Mouse (Mus musculus): ENCODE data around the gene Chd8. TPM values are rescaled to one million over a fixed set of nuclear protein-coding genes. Genes with fewer than 3 reads are reported as not detected.
A peak's percentile ranks its signal among the peaks of the same experiment; 100 is the strongest.
"Not testable (repeated sequence)": the region's sequence is repeated elsewhere in the genome, so short reads cannot be mapped to it uniquely, and the experiment has no call there.

Gene Chd8
- total RNA-seq (2021) = 10 to 100 TPM; 46.7 to 62.6 TPM
- long read RNA-seq, experiment 1, partial matches to known transcripts = 2 of 3 reads
- long read RNA-seq, experiment 1, other reads (novel, unspliced or antisense) = 1 of 3 reads
- long read RNA-seq, experiment 2, full-length matches to known transcripts = 1 of 4 reads
- long read RNA-seq, experiment 2, partial matches to known transcripts = 2 of 4 reads
- long read RNA-seq, experiment 2, other reads (novel, unspliced or antisense) = 1 of 4 reads

DNA sequence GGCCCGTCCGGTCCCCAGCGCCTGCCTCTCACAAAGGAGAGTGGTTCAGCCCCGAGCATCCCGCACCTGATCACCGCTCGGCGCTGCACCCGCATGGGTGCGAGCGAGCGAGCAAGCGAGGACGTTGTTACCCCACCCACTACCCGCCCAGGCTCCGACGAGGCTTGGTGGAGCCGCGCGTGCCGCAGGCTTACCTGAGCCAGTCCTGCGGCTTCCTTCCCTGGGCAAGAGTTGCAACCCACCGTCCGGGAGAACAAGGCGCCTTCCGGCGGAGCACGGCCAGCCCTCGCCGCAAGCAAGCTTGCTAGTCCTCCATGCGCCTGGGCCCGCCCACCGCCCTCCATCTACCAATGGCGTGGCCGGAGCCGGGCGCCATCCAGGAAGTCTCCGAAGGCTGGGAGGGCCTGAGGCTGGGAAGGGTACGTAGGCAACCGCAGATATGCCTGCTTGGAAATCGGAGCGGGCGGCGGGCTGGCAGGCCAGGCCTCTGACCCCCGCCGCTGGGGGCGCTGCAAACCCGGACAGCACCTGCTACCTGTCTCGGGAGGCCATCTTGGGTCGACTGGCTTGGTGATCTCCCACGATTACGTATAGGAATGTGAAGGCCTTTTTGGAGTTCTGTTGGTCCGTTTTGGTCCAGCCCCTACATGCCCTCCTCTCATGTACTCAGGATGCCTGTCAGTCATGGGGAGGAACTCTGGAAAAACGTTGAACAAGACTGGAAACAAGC is at the start of gene Chd8:
Gene Chd8 (minus strand): TSS at position 297 of the 730 bp plus-strand sequence.
- DNase-seq = peak; percentile 96

DNA sequence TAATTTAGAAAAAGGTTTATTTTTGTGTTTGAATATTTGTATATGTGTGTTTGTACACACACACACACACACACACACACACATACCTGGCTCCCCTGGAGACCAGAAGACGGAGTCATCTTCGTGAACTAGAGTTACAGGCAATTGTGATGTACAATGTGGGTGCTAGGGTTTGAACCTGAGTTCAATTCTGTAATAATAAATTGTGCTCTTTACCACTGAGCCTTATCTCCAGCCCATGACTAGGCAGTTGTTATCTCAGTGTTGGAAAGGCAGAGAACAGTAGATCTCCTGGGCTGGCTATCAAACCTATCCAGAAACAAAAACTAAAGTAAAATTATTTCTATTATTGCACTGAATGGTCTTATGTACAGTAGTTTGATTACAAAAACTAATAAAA is 48.5 kb upstream of the Chd8 start:
- no peak for DNase-seq

DNA sequence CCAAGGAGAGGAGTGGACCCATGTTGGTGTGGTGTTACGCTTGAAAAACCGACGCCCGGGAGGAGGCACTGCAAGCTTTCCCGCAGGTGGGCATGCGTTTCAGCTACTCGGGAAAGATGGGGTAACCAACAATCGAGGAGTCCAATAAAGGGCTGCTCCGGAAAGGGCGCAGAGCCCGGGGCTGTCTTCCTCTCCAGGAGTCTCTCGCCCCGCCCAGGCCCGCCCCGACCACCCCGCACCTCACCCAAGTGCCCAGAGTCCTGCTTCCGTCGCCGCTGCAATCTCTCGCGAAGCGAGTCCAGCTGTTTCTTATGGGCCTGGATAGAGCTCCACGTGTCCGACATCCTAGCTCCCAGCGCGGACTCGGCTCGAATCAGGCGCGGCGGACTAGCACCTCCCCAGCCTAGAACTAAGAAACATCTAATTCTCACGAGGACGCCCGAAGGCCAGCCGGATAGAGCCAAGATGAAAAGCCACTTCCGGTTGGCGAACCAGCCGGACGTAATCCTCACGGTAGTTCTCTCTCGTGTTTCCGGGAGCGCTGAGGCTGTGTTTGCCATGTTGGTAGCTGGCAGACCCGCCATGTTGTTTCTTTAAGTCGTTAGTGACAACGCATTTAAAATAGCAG is 47.2 kb upstream of the Chd8 start, which contains the start of gene Mettl3:
Gene Mettl3 (minus strand): TSS at position 485 of the 628 bp plus-strand sequence.
- peak; percentile 87 for DNase-seq

DNA sequence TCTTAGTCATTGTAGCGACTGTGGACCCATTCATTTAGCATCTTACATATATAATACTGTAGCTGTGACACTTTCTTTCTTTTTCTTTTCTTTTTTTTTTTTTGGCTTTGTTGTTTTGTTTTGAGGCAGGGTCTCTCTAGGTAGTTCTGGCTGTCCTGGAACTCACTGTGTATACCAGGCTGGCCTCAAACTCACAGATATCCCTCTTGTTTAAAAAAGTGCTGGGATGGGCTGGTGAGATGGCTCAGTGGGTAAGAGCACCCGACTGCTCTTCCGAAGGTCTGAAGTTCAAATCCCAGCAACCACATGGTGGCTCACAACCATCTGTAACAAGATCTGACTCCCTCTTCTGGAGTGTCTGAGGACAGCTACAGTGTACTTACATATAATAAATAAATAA is 45.9 kb upstream of the Chd8 start:
- not testable (repeated sequence) for DNase-seq

DNA sequence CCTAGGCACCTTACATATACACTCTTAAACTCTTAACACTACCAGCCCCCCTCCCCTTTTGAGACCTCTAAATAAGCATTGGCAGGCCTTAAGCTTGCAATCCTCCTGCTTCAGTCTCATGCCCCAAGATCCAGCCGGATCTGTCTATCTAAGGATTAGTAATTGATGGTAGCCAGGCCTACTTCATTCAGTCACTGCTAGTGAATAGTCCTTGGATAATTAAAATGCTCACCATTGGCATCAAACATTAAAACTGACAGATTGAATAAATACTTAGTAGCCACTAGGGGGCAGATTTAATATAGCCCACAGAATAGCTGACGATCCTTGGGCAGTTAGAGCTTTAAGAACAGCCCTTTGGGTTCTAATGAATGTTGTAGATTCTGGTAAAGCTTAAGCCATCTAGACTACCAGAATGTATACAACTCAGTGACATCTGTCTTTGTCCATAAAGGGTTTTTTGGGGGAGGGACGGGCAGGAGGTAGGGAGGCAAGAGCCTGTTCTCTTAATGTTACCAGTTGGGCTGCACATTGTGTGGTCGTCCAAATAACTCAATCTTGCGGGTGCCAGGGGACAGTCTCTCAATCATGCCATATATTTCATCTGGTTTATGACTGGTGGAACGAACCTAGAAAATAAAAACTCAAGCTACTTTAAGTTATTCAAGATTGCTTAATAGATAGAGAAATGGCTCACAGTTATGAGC is 38.1 kb upstream of the Chd8 start:
- no peak for DNase-seq

DNA sequence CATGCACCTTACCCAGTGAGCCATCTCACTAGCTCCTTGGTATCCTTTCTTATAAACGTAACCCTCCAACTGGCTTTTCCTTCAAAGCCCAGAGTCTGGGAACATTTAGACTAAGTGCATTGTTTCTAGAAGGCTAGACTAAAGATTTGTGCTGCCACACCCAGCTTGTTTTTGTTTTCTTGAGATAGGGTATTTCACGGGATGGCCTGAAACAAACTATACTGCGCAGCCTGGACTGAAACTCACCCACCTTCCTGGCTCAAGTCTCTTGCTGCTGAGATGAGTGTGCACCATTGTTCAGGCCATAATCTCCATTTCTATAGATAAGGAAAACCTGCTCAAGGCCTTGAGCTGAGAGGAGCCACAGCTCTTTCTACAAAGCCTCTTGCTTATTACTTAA is 26.6 kb upstream of the Chd8 start:
- DNase-seq = no peak

DNA sequence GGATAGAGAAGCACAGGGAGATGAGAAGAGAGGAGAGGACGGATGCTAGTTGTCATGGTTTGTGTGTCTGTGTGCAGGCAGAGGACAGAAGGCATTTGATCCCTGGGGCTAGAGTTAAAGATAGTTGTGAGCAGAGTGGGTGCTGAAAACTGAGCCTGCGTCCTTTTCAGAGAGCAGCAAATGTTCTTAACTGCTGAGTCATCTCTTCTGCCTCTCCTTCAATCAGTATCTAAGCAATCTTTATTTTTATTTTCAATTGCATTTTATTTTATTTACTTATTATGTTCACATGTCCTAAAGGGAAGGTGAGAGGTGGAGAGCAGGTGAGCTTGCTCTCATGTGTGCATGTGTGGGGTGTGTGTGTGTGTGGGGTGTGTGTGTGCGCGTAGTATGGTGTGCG is 26.0 kb upstream of the Chd8 start:
- DNase-seq = no peak

DNA sequence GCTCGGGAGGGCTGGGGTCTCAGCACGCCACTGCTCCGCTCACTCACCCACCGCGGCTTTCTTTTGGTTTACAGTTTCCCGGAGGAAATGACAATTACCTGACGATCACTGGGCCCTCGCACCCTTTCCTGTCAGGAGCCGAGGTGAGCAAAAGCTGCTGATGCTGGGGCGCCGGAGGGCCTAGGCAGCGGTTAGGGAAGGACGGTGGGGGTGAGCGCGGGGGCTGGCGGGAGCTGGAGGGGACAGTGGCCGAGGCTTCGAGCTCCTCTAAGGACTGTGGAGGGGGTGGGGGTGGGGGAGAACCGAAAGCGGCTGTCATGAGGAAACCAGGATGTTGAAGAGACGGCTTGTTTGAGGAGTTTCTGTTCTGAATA is 22.2 kb upstream of the Chd8 start:
- DNase-seq = peak; percentile 34

DNA sequence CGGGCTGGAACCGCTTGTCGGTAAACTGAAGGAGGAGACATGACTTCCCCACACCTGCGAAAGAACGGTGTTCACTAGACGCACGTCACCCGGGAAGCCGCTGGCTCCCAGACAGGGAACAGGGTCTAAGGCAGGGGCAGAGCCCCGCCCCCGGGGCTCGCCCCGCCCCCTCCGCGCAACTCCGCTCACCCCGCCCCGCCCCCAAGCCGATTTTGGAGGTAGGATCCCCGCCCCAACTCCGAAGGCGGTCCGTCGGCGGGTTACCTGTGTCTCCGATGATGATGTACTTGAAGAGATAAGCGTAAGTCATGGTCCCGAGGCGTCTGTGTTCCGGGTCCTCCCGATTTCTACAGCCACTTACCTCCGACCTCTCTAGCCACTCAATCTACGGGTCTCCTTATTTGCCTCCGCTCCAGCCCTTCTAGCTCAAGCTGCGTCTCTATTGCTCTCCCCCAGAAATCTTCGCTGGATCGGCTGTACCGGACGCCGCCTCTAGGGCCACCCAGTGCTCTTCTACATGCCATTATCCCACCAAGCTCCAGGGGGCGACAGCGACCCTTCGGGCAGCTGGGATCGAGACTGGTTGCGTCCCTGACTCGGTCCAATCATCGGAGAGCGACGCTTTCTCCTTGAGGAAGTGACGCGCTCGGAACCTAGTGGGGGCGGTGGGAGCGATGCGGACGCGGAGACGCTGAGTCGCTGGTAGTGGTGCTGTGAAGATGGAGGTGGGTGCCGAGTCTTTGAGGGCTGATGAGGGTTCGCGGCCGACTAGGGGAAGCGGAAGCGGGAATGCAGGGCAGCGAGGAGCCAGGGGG is 21.6 kb upstream of the Chd8 start, which contains the start of the genes Tox4 and Rab2b:
Gene Tox4 (plus strand): TSS at position 215 of the 815 bp plus-strand sequence.
Gene Rab2b (minus strand): TSS at position 614 of the 815 bp plus-strand sequence.
- peak; percentile 95 for DNase-seq

DNA sequence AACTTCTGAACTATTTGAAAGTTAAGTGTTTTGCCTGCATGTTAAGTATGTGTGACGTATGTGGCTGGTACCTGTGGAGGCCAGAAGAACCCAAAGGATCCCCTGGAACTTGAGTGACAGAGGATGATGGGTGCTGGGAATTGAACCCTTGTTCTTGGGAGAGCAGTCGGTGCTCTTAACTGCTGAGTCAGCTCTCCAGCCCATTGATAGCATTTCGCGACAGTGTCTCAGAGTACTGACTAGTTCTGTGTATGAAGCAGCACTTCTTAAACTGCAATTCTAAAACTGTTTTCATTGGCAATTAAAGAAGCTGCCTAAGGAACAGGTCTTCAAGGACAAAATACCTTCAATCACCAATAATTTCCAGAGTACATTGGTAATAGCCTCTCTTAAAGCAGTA is 19.6 kb upstream of the Chd8 start:
- no peak for DNase-seq

DNA sequence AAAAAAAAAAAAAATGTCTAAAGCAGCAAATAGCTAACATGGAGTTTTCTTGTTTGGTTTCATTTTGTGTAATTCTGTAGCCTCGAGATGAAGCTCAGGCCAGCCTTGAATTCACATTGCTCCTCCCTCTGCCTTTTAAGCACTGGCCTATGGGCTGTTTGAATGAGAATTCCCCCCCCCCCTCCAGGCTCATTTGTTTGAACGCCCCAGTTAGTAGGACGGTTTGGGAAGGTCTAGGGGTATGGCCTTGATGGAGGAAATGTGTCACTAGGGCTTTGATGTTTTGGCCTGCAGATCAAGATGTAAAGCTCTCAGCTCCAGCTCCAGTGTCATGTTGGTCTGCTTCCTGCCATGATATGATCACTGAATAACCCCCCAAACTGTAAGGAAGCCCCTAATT is 15.2 kb upstream of the Chd8 start:
- no peak for DNase-seq

DNA sequence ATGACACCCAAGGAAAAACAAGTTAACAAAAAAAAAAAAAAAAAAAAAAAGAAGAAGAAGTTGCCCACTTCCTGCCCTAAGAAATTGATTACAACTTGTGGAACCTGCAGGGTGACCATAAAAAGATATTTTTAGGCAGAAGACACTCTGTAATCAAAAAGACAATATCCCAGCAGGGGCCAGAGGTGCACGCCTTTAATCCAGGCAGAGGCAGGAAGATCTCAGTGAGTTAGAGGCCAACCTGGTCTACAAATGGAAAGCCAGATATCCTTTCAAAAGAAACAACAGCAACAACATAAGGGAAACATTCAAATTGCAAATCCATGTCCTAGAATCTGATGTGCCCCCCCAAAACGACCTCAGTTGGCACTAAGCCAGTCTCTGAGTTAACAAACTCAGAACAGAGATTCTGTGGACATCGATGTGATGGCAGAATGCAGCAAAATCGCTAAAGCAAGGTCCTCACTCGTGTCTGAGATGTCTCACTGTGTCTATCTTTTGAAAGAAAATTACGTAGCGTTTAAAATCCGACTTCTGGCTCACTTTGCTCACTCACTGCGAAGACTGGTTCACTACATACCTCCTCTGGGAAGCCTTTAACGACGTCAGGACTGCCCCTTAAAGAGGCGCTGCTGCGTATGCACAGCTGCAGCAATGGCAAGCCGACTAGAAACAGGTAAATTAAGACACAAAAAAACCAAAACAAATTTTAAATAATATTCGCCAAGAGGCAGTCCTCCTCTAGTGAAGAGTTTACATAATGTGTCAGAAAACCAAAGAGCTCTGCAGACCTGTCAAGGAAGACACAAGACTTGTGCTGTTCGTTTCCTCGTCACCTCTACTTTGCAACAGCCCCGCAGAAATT is 1.0 kb downstream of the Chd8 start:
- no peak for DNase-seq

DNA sequence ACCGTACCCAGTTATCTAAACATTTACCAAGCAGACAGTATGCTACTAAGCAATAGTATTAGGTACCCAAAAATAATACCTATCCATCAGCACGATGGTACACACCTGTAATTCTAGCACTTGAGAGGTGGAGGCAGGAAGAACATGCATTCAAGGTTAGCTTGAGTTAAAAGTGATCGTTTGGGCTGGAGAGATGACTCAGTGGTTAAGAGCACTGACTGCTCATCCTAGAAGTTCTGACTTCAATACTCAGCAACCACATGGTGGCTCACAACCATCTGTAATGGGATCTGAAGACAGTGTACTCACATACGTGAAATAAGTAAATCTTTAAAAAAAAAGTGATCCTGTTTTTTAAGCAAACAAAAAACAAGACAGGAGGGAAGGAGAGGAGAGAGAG is 11.5 kb downstream of the Chd8 start:
- no peak for DNase-seq

DNA sequence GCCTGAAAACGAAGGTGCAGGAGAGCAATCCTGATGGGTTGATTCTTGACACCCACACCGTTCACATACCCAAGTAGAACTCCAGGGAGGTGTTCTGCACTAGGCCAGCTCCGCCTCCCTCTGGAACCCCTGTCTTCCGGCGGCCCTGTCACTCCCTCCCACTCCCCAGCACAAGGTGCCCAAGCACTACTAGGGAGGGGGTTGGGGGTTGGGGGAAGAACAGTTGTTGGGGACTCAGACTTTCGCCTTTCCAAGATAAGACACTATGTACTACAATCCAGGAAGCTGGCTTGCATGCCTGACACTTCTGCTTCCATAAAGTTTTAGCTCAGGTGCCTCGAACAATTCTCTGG is 12.9 kb downstream of the Chd8 start:
- DNase-seq = no peak

DNA sequence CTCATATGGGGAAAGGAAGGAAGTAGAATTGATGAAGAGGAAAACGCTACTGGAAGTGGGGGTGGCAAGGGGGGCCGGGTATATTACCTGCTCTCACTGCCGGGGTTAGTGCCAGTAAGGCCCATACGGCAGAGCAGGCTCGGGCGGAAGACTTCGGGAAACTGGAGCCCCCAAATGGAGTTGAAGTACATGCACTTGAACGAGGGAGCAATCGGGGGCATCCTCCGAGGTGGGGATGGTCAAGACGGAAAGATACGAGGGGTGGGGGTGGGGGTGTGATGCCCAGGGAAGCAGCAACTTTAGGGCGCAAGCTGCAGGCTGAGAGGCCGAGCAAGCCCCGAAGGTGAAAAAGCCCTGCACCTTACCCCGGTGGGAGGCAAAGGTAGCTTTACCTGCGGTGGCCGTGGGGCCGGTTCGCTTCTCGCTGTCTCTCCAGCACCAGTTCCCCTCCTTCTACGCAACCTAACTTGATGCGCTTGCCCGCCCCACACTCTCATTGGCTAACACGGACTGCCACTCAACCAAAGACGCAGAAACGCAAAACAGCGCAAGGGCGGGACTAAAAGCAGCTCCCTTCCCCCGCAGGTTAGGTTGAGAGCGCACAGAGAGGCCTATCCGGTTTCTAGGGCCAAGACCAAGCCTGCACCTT is 13.4 kb downstream of the Chd8 start:
- peak; percentile 97 for DNase-seq

DNA sequence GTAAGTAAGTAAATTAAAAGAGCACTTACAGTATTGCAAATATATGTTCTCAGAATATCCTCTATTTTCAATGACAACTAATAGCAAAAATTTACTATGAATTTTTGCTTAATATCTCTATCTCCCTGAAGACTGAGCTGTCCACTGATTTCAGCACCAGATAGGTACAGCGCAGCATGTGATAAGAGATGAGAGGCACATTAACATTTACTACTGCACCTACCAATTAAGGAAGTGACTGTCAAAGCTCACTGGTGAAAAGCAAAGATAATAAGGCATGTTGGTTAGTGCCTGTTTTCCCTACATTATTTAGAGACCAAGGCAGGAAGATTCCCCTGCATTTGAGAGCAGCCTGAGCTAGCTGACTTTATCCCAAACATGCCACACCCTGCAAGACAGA is 21.4 kb downstream of the Chd8 start:
- no peak for DNase-seq

DNA sequence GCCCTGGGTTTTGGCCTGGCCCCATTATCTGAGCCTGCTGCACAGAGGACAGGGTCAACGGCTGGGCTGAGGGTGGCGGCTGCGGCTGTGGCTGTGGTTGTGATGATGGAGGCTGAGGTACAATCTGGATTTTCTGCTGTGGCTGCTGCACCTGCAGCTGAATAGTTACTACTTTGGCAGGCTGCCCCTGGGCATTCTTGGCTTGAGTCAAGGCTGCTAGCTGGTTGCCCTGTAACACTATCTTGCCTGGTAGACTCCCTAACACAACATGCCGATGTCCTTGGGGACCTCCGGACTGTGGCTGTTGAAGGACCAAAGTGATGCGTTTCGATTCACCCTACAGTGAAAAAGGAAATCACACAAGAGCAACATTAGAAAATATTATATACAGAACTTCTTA is 22.4 kb downstream of the Chd8 start:
- DNase-seq = peak; percentile 38

DNA sequence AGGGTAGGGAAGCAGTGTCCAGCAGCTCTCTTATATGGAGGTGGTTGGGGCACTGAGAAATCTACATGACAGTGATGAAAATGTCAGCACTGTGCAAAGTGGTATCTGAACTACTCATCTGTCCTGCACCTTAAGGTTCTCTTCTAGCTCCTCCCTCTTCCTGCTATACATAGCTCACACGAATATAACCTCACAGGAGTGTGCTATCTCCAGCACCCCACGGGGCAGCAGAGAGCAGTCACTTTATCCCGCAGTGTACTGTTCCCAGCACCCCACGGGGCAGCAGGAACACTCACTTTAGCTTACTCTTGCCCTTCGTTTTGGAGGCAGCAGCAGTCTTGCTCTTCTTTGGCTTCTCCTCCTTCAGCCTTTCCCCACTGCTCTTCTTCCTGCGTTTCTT is 25.3 kb downstream of the Chd8 start:
- DNase-seq = no peak

DNA sequence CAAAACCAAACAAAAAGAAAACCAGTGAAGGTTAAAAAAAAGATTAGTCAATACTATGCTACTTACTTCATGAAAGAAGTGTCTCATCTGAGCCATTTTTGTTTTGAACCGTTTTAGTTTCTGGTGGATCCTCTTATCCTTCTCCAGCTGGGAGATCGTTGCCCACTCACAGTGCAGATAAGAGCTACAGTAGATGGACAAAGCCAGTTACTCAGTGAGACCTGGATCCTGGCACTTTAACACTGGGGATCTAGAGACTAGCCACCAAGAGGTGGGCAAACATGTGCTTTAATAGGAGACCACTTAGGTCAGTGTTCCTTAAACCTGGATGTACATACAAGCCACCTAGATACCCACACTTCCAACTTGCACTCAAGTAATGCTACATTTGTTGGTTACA is 31.6 kb downstream of the Chd8 start:
- DNase-seq = no peak

DNA sequence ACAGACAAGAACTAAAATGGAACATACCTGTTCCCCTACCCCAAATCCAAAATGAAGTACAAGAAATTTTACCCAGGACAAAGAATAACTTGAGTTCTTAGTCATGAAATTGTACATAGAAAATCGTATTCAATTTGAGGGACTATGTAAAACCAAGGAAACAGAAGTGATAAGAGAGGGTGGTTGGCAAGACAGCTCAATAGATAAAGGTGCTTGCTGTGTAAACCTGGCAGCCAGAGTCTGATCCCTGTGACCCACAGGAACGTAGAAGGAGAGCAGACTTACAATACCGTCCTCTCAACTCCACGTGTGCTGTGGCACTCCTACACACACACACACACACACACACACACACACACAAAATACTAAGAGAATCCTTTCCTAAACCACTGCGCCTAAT is 40.3 kb downstream of the Chd8 start:
- no peak for DNase-seq

Measured in gastrocnemius, postnatal 10 days (tissue).